Mouse (Mus musculus) MEL (cell line): ENCODE results near the gene Pacsin1.

Experiments
- BHLHE40 ChIP-seq: IDR thresholded peaks from 2 replicates; pipeline ENCODE4 v1.6.1; 2012; ENCODE audit warnings: low read depth, mild to moderate bottlenecking, inconsistent platforms, low read length, improper control_type of control experiment, borderline replicate concordance
- GATA1 ChIP-seq: IDR thresholded peaks from 2 replicates; pipeline ENCODE4 v1.6.1; 2011; ENCODE audit warnings: low read depth, low read length, improper control_type of control experiment
- MAX ChIP-seq: IDR thresholded peaks from 2 replicates; pipeline ENCODE4 v1.6.1; 2011; ENCODE audit warnings: low read length, improper control_type of control experiment
- MYC ChIP-seq: IDR thresholded peaks from 2 replicates; pipeline ENCODE4 v1.6.1; 2011; ENCODE audit warnings: low read depth, mild to moderate bottlenecking, low read length, improper control_type of control experiment, moderate library complexity

DNA sequence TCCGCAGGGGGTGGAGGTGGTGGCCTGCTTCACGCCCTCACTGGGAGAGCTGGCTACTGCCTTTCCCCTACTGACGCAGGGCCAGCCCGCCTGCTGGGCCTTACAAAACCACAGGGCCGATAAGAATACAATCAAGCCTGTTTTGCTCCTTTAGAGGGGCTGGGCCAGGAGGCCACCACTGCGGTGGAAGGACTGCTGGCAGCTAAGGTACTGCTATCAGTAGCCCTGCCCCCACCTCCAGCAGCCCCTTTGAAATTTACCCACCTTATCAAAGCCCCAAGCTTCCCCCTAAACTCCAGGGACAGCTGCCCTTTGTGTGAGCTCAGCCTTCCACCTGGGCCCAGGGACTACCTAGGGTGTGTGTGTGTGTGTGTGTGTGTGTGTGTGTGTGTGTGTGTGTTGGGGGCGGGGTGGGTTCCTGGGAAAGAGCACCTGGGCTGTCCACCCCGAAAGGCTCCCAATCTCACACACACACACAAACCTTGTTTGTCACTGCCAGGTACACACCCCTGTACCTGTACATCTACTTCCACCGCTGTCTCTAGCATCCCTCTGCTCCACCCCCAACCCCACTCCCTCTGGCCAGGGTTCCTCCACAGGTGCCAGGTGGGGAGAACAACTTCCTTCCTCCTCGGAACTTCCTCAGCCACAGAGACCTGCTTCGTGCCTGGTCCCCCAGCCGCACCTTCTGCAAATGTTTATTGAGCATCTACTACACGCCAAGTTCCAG lies 79.2 kb downstream of the Pacsin1 start:
- TF ChIP-seq GATA1, result peak; percentile 76
- no peak for TF ChIP-seq MYC
- TF ChIP-seq BHLHE40, result peak; percentile 41; the same call in 1 of the 2 replicates
- TF ChIP-seq MAX, result 0 out of 2 replicates have a peak, but pooled peaks have one; percentile 39
